Mouse (Mus musculus) myocyte (in vitro differentiated cells): ENCODE measurements at regions not wholly inside any gene's neighbourhood (a gene's known extent, or its start where the extent isn't known, plus 50 kb on each side); places are given as distances from the start of the nearest gene placed in this dataset.

ENCODE experiments used
- E2F4 ChIP-seq: IDR thresholded peaks from one replicate; pipeline ENCODE4 v1.6.1; 2011; ENCODE audit warnings: mild to moderate bottlenecking, control low read depth, moderate library complexity; ENCODE audit not compliant: insufficient read depth
- MAX ChIP-seq: IDR thresholded peaks from one replicate; pipeline ENCODE4 v1.6.1; 2011; ENCODE audit warnings: low read depth, mild to moderate bottlenecking, control low read depth
- MYOD1 ChIP-seq, 3 experiments: IDR thresholded peaks; one replicate each; pipeline ENCODE4 v1.6.1; 2011; ENCODE audit warnings: control low read depth in 2 of 3, low read depth in 2 of 3, mild to moderate bottlenecking in 2 of 3, moderate library complexity in 1 of 3; ENCODE audit not compliant: insufficient read length in 2 of 3, control insufficient read depth in 1 of 3
- MYOG ChIP-seq, 3 experiments: IDR thresholded peaks; one replicate each; pipeline ENCODE4 v1.6.1; 2011; ENCODE audit warnings: control low read depth in 2 of 3, low read depth in 2 of 3, mild to moderate bottlenecking in 2 of 3; ENCODE audit not compliant: insufficient read length in 2 of 3, control insufficient read depth in 1 of 3, insufficient read depth in 1 of 3
- POLR2A ChIP-seq: IDR thresholded peaks from one replicate; pipeline ENCODE4 v1.6.1; 2011; ENCODE audit warnings: low read depth, mild to moderate bottlenecking, control low read depth, moderate library complexity; ENCODE audit not compliant: insufficient read length
- POLR2AphosphoS2 ChIP-seq: IDR thresholded peaks from one replicate; pipeline ENCODE4 v1.6.1; 2011; ENCODE audit warnings: low read depth, control low read depth; ENCODE audit not compliant: insufficient read length
- REST ChIP-seq: IDR thresholded peaks from one replicate; pipeline ENCODE4 v1.6.1; 2011; ENCODE audit warnings: mild to moderate bottlenecking, control low read depth, moderate library complexity; ENCODE audit not compliant: insufficient read depth, insufficient read length
- SRF ChIP-seq: IDR thresholded peaks from one replicate; pipeline ENCODE4 v1.6.1; 2011; ENCODE audit warnings: low read depth; ENCODE audit not compliant: control insufficient read depth, insufficient read length
- TCF12 ChIP-seq: IDR thresholded peaks from one replicate; pipeline ENCODE4 v1.6.1; 2011; ENCODE audit warnings: mild to moderate bottlenecking, control low read depth; ENCODE audit not compliant: poor library complexity, insufficient read depth, severe bottlenecking
- TCF3 ChIP-seq: IDR thresholded peaks from one replicate; pipeline ENCODE4 v1.6.1; 2011; ENCODE audit warnings: low read depth, control low read depth; ENCODE audit not compliant: insufficient read length

DNA sequence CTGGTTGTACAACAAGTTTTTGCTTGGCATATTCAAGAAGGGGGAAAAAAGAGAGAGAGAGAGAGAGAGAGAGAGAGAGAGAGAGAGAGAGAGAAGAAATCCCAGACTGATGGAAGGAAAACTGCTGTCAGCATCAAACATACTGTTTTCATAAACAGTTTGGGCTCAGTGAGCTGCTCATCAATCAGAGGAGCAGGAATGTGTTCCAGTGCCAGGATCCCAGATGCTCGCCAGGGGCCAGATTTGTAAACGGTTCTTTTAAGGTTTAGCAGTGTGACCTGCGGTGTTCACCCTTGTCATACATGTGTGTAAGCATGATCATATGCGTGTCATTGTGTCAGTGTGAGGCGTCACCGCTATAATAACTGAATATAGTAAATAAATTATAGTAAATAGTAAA is 320.5 kb downstream of the Slc4a3 start:
- TF ChIP-seq POLR2A: no peak
- TF ChIP-seq MYOD1 (IDR thresholded peaks at IDR 0.05; ENCODE audit: control insufficient read depth in 1 of 3, insufficient read length in 2 of 3, low read depth in 2 of 3): no peak
- no peak for TF ChIP-seq POLR2AphosphoS2
- TF ChIP-seq MYOG (IDR thresholded peaks at IDR 0.05; ENCODE audit: control insufficient read depth in 1 of 3, insufficient read depth in 1 of 3, insufficient read length in 2 of 3, low read depth in 2 of 3): no peak
- no peak for TF ChIP-seq E2F4
- TF ChIP-seq MAX: no peak
- no peak for TF ChIP-seq SRF
- TF ChIP-seq TCF12: no peak
- TF ChIP-seq TCF3: no peak
- TF ChIP-seq REST: no peak
